Mouse (Mus musculus) limb, embryonic 13.5 days (tissue): ENCODE results near the gene Sgca. TPM values are rescaled to one million over a fixed set of nuclear protein-coding genes. Genes with fewer than 3 reads are reported as not detected.
A peak's percentile ranks its signal among the peaks of the same experiment; 100 is the strongest.
"Not testable (repeated sequence)": the region's sequence is repeated elsewhere in the genome, so short reads cannot be mapped to it uniquely, and the experiment has no call there.

ENCODE experiments used
- ATAC-seq: fragments of 200-750 bp; cut with Nextera tagmentation; 2 replicates; pipeline ENCODE4 v1.8.0; 2017; ENCODE audit warnings: low read depth, moderate number of reproducible peaks, moderate TSS enrichment; ENCODE audit not compliant: low FRiP score
- H3K27ac ChIP-seq: fragments of 300-500 bp; sonication (generic); 2 replicates; pipeline ENCODE4 v1.5.1; 2015; ENCODE audit warnings: inconsistent platforms, mild to moderate bottlenecking, moderate library complexity
- H3K27me3 ChIP-seq: fragments of 300-500 bp; sonication (generic); 2 replicates; pipeline ENCODE4 v1.6.1; 2015; ENCODE audit warnings: mild to moderate bottlenecking, inconsistent platforms
- H3K36me3 ChIP-seq: fragments of 300-500 bp; sonication (generic); 2 replicates; pipeline ENCODE4 v1.6.1; 2015; ENCODE audit warnings: inconsistent platforms, mild to moderate bottlenecking, moderate library complexity
- H3K4me1 ChIP-seq: fragments of 300-500 bp; sonication (generic); 2 replicates; pipeline ENCODE4 v1.6.1; 2015; ENCODE audit warnings: inconsistent platforms
- H3K4me2 ChIP-seq: fragments of 300-500 bp; sonication (generic); replicated peaks from 2 replicates; pipeline ENCODE4 v1.6.1; 2015; ENCODE audit warnings: inconsistent platforms, mild to moderate bottlenecking, moderate library complexity
- H3K4me3 ChIP-seq: fragments of 300-500 bp; sonication (generic); 2 replicates; pipeline ENCODE4 v1.5.1; 2015; ENCODE audit warnings: moderate library complexity, mild to moderate bottlenecking, inconsistent platforms
- H3K9ac ChIP-seq: fragments of 300-500 bp; sonication (generic); 2 replicates; pipeline ENCODE4 v1.6.1; 2015; ENCODE audit warnings: mild to moderate bottlenecking, inconsistent platforms
- H3K9me3 ChIP-seq: fragments of 300-500 bp; sonication (generic); 2 replicates; pipeline ENCODE4 v1.6.1; 2016; ENCODE audit warnings: inconsistent platforms
- WGBS: fragments of 180-500 bp; shearing (Covaris S2); methylation state at CpG from one replicate; pipeline ENCODE4 v1.1.7; 2015; 5-methylcytosine and 5-hydroxymethylcytosine counted together
- polyA plus RNA-seq: library from polyadenylated mRNA; unstranded; fragments of >200 nt; fragmentation: Nextera tagmentation; extraction: Ambion mirVana; gene quantifications from 2 replicates; pipeline ENCODE4 v1.2.1, GENCODE M21; 2015

Gene Sgca
- polyA plus RNA-seq = 6.1 and 7.1 TPM in 2 replicates

DNA sequence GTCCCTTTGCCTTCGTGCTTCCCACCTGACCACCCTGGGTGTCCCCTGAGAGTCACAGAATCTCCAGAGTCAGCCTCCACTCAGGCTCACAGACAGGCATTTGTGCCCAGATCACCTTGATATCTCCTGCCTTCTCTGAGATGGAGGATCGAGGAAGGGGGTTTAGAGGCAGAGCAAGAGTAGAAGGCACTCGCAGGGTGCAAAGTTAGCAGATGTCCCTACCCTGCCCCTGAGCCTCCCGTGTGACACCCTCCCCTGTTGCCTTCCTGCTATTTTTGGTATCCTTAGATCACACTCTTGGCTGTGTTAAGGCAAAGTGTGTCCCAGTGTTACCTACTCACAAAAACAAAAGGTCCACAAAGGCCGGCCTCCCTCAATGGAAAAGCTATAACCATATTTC, at the start of gene Sgca:
Gene Sgca (minus strand): TSS at position 129 of the 400 bp plus-strand sequence.
- 60% methylated on average over 5 of the region's 5 CpGs for WGBS
- peaks cover 12% of the 10 kb centered on the region for H3K4me1 ChIP-seq
- H3K27me3 ChIP-seq = no peaks in the 10 kb centered on the region
- no peaks in the 10 kb centered on the region for H3K36me3 ChIP-seq
- H3K27ac ChIP-seq = no peak within 1 kb of the TSS
- no peak within 1 kb of the TSS for H3K4me3 ChIP-seq
- no peak within 1 kb of the TSS for H3K4me2 ChIP-seq
- no peaks in the 10 kb centered on the region for H3K9me3 ChIP-seq
- H3K9ac ChIP-seq = no peak within 1 kb of the TSS; the same call in 1 of the 2 replicates
- no peak for ATAC-seq

- Histone ChIP-seq H3K27ac (no peak overlapping the region), H3K4me2 (no peak overlapping the region), H3K36me3 (peaks cover 83% of the 10 kb centered on the region), H3K9me3 (no peaks in the 10 kb centered on the region; the same call in 1 of the 2 replicates), H3K4me3 (no peak overlapping the region), H3K4me1 (peaks cover 6% of the 10 kb centered on the region; the same call in 1 of the 2 replicates), H3K9ac (no peak overlapping the region), H3K27me3 (no peaks in the 10 kb centered on the region)
- ATAC-seq = no peak
- 90% methylated on average over 11 of the region's 11 CpGs for WGBS
These were observed 49.3 kb upstream of the Sgca start for GRCm38 (mm10) chr11:95025227-95026012.

- 70% methylated on average over 29 of the region's 29 CpGs for WGBS
- H3K36me3 ChIP-seq = peaks cover 89% of the 10 kb centered on the region
- H3K27ac ChIP-seq = no peak overlapping the region
- H3K4me1 ChIP-seq = peaks cover 6% of the 10 kb centered on the region; the same call in 1 of the 2 replicates
- no peak overlapping the region for H3K4me2 ChIP-seq
- no peak overlapping the region for H3K4me3 ChIP-seq
- no peaks in the 10 kb centered on the region for H3K27me3 ChIP-seq
- ATAC-seq = no peak
- no peaks in the 10 kb centered on the region; the same call in 1 of the 2 replicates for H3K9me3 ChIP-seq
- H3K9ac ChIP-seq = no peak overlapping the region
These were observed 48.5 kb upstream of the Sgca start for GRCm38 (mm10) chr11:95024439-95025184.

DNA sequence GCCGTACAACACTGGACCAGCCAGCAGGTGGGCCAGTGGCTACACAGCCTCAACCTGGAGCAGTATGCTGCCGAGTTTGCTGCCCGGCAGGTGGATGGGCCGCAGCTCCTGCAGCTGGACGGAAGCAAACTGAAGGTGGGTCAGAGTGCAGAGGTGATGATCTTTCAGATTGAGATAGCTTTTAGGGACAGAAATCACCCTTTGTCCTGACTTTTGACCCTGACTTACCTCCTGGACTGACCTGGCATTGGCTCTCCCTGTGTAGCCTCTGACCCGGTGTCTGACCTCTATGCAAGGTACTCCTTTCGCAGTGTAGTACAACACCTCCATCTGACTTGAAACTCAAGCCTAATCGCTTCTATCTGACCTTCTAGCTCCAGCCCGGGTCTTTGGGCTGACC, 47.4 kb upstream of the Sgca start:
- Histone ChIP-seq H3K27me3 (no peaks in the 10 kb centered on the region; the same call in 1 of the 2 replicates), H3K27ac (no peak overlapping the region; the same call in 1 of the 2 replicates), H3K4me3 (no peak overlapping the region), H3K9me3 (no peaks in the 10 kb centered on the region; the same call in 1 of the 2 replicates), H3K36me3 (peaks cover 91% of the 10 kb centered on the region), H3K9ac (no peak overlapping the region), H3K4me2 (no peak overlapping the region), H3K4me1 (peaks cover 6% of the 10 kb centered on the region; the same call in 1 of the 2 replicates)
- no peak for ATAC-seq
- WGBS = 94% methylated on average over 9 of the region's 9 CpGs

- WGBS = 82% methylated on average over 10 of the region's 10 CpGs
- ATAC-seq = no peak
- Histone ChIP-seq H3K27me3 (no peaks in the 10 kb centered on the region; the same call in 1 of the 2 replicates), H3K36me3 (peaks cover 93% of the 10 kb centered on the region), H3K9me3 (no peaks in the 10 kb centered on the region; the same call in 1 of the 2 replicates), H3K4me3 (no peak overlapping the region), H3K4me2 (no peak overlapping the region), H3K27ac (no peak overlapping the region), H3K4me1 (no peaks in the 10 kb centered on the region), H3K9ac (no peak overlapping the region)
These were observed 46.3 kb upstream of the Sgca start for GRCm38 (mm10) chr11:95022237-95022992.

DNA sequence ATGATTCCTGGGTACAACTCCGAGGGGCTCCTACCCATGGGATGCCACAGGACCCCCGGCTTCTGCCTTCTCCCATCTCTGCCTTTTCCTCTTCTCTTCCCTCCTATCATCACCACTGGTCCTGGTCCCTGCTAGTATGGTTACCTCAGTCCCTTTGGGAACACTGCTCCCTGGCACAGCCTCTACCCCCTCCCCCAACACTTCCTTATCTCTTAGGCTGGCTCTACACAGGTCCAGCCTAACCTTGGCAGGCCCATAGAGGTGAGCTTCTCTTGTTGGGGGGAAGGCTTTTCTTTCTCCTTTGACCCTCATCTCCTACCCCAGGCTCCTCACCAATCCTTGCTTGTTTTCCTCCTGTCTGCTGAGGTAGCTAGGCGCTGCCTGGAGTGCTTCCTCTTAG, 39.4 kb upstream of the Sgca start:
- no peak for ATAC-seq
- Histone ChIP-seq H3K9ac (no peak overlapping the region), H3K9me3 (no peaks in the 10 kb centered on the region), H3K4me1 (peaks cover 25% of the 10 kb centered on the region), H3K36me3 (peaks cover 69% of the 10 kb centered on the region), H3K4me2 (no peak overlapping the region), H3K27ac (no peak overlapping the region), H3K4me3 (no peak overlapping the region), H3K27me3 (no peaks in the 10 kb centered on the region; the same call in 1 of the 2 replicates)
- WGBS = 77% methylated on average over 3 of the region's 3 CpGs

DNA sequence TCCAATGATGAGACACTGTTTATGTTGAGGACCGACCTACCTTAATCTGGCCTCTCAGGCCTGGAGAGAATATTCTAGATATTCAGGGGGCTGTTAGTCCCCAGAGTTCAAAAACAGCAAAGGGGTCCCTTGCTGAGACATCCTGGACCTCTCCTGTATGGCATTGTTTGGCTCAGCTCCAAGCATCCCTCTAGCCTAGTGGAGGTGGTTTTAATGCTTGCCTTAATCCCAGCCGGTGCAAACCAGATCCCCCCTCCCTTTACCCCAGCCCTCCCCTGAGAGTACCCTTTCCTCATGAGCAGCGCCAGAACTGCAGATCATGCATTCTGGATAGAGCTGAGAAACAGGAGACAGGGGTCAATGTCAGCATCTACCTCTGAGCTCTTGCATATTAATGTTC, 36.4 kb upstream of the Sgca start:
- WGBS = 31% methylated on average over 3 of the region's 3 CpGs
- Histone ChIP-seq H3K9ac (peak overlapping the region; percentile 94), H3K27ac (no peak overlapping the region), H3K36me3 (peaks cover 44% of the 10 kb centered on the region), H3K27me3 (no peaks in the 10 kb centered on the region), H3K9me3 (no peaks in the 10 kb centered on the region), H3K4me1 (peaks cover 38% of the 10 kb centered on the region), H3K4me2 (peak overlapping the region; percentile 85), H3K4me3 (peak overlapping the region; percentile 75)
- no peak for ATAC-seq

GRCm38 (mm10) chr11:95012075-95012474, 35.9 kb upstream of the Sgca start:
- Histone ChIP-seq H3K27ac (no peak overlapping the region), H3K9ac (peak overlapping the region; percentile 94), H3K27me3 (no peaks in the 10 kb centered on the region), H3K4me3 (peak overlapping the region; percentile 75), H3K36me3 (peaks cover 40% of the 10 kb centered on the region), H3K4me1 (peaks cover 42% of the 10 kb centered on the region), H3K9me3 (no peaks in the 10 kb centered on the region), H3K4me2 (peak overlapping the region; percentile 85)
- WGBS = 57% methylated on average over 3 of the region's 3 CpGs
- no peak for ATAC-seq

GRCm38 (mm10) chr11:95011416-95011815, 35.3 kb upstream of the Sgca start:
- Histone ChIP-seq H3K4me1 (peaks cover 46% of the 10 kb centered on the region), H3K27ac (no peak overlapping the region; the same call in 1 of the 2 replicates), H3K36me3 (peaks cover 33% of the 10 kb centered on the region), H3K9ac (peak overlapping the region; percentile 94), H3K9me3 (no peaks in the 10 kb centered on the region), H3K4me3 (peak overlapping the region; percentile 75), H3K4me2 (peak overlapping the region; percentile 85), H3K27me3 (no peaks in the 10 kb centered on the region)
- 40% methylated on average over 1 of the region's 1 CpGs for WGBS
- no peak for ATAC-seq

- H3K27ac ChIP-seq, H3K9me3 ChIP-seq, H3K27me3 ChIP-seq, ATAC-seq: not testable (repeated sequence)
- 12% methylated on average over 4 of the region's 4 CpGs for WGBS
- peak overlapping the region; percentile 75 for H3K4me3 ChIP-seq
- H3K36me3 ChIP-seq = peaks cover 28% of the 10 kb centered on the region
- peak overlapping the region; percentile 94 for H3K9ac ChIP-seq
- peak overlapping the region; percentile 85 for H3K4me2 ChIP-seq
- peaks cover 51% of the 10 kb centered on the region for H3K4me1 ChIP-seq
These were observed 34.8 kb upstream of the Sgca start for GRCm38 (mm10) chr11:95010841-95011403.

GRCm38 (mm10) chr11:95010141-95010739, 34.1 kb upstream of the Sgca start:
- no peaks in the 10 kb centered on the region for H3K9me3 ChIP-seq
- no peaks in the 10 kb centered on the region for H3K27me3 ChIP-seq
- 1% methylated on average over 37 of the region's 40 CpGs for WGBS
- H3K27ac ChIP-seq = peak overlapping the region; percentile 97
- ATAC-seq = peak; percentile 32; the same call in 1 of the 2 replicates
- H3K4me1 ChIP-seq = peaks cover 53% of the 10 kb centered on the region
- H3K4me2 ChIP-seq = peak overlapping the region; percentile 85
- H3K9ac ChIP-seq = peak overlapping the region; percentile 94
- H3K36me3 ChIP-seq = peaks cover 28% of the 10 kb centered on the region
- peak overlapping the region; percentile 75 for H3K4me3 ChIP-seq
